Mouse (Mus musculus): Measurements from ENCODE around the gene Cbx1. TPM values are rescaled to one million over a fixed set of nuclear protein-coding genes. Genes with fewer than 3 reads are reported as not detected.

Cbx1 gene
- 10 to 100 TPM; 46.2 to 59.2 TPM for total RNA-seq (2021)

DNA sequence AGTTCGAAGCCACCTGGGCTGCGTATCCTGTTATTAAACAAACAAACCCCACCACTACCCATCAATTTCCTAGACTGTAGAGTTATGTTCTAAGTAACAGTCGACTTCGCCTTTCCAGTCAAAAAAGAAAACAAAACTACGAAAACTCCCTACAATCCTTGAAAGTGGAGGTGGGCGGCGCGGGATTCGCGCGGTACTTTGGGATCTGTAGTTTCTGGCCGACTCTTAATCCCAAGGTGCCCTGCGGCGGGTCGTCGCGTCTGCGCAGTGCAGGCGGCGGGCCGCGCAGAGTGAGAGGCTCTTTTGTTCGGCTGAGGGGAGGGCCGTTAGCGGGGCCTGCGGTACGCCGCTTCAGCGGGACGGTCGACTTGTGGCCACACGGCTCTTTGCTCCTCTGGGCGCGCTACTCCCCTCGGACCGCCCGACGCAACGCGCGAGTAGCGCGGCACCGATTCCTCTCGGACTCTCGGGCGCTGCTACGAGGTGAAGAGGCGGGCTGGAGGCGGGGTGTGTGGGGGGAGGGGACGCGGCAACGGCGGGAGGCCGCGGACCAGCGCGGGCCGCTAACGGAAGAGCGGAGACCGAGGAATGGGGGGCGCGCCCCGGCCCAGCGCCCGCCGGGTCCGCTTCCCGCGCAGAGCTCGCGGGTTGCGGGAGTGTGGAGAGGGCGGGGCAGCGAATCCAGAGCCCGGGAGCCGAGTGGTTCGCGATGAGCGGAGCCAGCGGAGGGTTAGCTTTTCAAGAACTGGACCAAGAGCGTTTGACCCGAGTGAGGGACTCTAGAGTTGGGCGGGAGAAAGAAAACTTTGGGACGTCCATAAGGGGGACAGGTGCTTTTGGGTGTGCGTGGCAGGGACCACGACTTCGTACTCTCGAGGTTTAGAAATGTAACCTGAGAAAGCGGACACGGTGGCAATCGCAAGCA is at the start of gene Cbx1:
Gene Cbx1 (plus strand): TSS at position 257 of the 925 bp plus-strand sequence.
- intact Hi-C loops (cut with DNase I) = loop anchor here (2.0 kb wide), 1 partner anchor 38 kb away; no protein-coding TSS in a partner anchor
- DNase-seq = peak; percentile 93 to 95

DNA sequence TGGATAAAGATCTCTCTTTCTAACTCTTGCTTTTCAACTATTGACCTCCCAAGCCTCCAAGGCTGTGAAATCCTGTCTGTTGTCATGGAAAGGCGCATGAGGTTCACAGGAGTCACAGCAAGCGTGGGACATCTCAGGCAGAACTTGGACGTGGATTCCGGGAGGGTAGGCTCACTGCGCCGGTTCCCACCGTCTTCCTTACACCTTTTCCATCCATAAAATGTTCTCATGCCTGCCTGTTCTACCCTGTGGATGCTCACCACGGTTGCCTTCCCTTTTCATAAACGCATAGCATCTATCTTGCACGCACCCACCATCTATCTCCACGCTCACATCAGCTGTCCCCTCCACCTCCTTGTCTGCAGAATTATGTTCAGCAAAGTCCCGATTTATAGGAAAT is 48.1 kb upstream of the Cbx1 start:
- no peak for DNase-seq
- intact Hi-C loops (cut with DNase I) = no loop called here

GRCm38 (mm10) chr11:96741995-96742394 is 46.9 kb upstream of the Cbx1 start:
- no peak for DNase-seq
- intact Hi-C loops (cut with DNase I) = no loop called here

DNA sequence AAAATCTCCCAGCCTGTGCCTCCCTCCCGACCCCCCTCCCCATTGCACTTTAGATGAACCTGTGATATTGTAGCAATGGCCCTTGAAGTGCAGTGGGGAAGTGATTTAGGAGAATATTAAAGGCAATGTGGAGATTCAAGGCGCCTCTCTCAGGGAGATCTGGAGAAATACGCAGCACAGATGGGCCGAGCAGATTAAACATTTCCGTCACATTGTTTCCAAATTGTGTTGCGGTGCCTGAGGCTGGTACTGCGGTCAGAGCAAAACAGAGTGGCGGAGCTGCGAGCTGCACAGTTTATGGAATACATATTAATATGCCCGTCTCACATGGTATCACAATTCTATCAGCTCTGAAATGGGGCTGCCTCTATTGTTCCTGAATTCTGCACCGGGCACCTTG is 45.9 kb upstream of the Cbx1 start:
- intact Hi-C loops (cut with DNase I) = no loop called here
- DNase-seq = no peak

DNA sequence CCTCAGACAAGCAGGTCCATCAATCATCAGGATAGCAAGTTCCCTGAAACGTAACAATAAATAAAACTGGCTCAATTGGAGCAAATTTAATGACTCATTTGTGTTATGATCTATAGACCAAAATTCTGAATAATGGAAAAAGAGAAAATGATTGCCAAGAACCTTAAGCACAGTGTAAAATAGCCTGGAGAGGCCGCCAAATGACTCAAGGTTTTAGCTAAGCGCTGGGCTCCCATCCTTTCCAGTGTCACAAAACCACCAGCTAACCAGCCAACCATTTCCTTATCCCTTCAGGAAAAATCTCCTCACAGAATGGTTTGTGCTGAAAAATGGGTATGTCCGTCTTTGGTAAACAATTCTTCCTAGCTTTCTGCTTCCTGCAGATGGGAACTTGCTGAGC is 45.0 kb upstream of the Cbx1 start:
- intact Hi-C loops (cut with DNase I) = no loop called here
- no peak for DNase-seq

DNA sequence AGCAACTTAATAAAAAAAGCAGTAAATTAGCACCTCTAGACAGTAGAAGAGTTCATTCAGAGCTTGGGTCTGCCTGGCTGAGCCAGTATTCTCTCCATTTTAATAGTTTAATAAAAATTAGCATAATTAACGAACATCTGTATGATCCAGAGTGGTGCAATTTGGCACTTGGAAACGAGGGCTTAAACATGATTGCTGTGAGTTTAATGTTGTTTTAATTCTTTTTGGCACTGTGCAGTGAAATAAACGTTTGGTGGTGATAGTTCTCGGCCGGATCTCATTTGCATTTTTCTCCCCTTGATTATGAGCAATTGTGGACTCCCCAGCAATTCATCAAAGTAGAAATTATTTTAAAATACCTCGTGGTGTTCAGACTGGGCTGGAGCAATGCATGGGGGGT is 42.3 kb upstream of the Cbx1 start:
- intact Hi-C loops (cut with DNase I) = no loop called here
- no peak for DNase-seq

DNA sequence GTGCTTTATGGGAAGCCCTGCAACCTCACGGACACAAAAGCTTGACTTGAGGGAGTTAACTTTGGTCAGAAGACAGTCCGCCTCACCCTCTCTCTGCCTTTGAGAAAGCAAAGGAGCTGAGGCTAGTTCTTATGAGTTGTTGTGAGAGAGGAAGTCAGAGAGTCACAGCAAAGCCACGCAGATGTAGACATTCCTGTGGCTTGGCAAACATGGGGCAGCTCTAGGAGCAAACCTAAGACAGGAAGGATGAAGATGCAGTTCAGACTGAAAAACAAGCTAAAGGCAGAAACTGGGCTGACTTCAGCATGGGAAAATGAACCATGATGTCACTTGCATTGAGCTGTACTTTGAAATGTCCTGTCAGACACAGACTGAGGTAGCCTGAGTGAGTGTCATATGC is 41.4 kb upstream of the Cbx1 start:
- no peak for DNase-seq
- intact Hi-C loops (cut with DNase I) = no loop called here

GRCm38 (mm10) chr11:96755298-96755697 is 33.6 kb upstream of the Cbx1 start:
- intact Hi-C loops (cut with DNase I) = no loop called here

DNA sequence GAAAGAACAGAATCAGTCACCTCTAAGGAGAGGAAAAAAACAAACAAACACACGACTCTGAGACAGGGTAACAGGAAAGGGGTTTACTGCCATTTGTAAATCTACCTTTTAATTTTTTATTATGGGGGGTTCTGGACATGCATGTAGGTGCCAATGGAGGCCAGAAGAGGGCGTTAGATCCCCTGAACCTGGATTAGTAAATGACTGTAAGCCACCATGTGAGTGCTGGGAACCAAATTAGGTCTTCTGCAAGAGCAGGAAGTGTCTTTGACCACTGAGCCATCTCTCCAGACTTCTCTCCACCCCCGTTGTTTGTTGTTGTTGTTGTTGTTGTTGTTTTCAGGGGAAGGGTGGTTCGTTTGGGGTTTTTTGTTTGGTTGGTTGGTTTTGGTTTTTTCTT is 31.5 kb upstream of the Cbx1 start:
- DNase-seq = no peak
- intact Hi-C loops (cut with DNase I) = no loop called here

More at GRCm38 (mm10) chr11:96755298-96755697, 33.6 kb upstream of the Cbx1 start:
- DNase-seq = no peak

DNA sequence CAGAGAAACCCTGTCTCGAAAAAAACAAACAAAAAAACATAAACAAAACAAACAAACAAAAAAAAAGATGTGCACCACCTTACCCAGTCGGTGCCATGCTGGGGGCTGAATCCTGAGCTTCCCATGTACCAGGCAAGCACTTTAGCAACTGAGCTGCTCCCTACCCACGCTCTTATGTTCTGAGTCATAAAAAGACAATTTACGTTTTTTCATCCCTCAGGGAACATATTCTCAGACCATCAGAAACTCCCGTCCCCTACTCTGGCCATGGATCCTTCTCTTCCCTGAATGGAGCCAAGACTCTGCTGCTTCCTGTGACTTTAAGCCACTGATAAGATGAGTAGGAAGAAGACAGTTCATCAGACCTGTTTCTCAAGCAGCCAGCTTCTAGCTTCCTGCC is 30.5 kb upstream of the Cbx1 start:
- DNase-seq = no peak
- intact Hi-C loops (cut with DNase I) = no loop called here

DNA sequence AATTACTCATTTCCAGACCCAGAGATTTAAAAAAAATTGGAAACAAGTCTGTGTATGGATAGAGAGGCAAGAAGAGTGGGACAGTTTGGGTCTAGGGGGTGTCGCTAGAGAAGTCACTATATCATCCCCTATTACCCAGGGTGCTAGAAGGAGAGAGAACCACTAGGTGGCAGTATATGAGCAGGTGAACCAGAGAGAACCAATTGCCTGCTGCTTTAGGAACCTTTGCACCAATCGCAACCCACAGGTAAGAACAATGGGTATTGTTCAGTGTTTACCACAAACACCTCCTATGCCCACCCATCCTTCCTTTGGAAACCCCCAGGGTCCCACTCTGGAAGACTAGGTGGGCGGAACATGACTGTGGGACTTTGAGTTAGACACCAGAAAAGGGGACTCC is 28.9 kb upstream of the Cbx1 start:
- intact Hi-C loops (cut with DNase I) = loop anchor here (5.0 kb wide), 1 partner anchor 152 kb away; no protein-coding TSS in a partner anchor
- DNase-seq = peak; percentile 66 to 80

- intact Hi-C loops (cut with DNase I) = loop anchor here (5.0 kb wide), 1 partner anchor 150 kb away; no protein-coding TSS in a partner anchor
- no peak for DNase-seq
These were observed 26.9 kb upstream of the Cbx1 start for GRCm38 (mm10) chr11:96761984-96762383.

GRCm38 (mm10) chr11:96762742-96763470 is 26.0 kb upstream of the Cbx1 start:
- no peak for DNase-seq
- intact Hi-C loops (cut with DNase I) = loop anchor here (5.0 kb wide), 1 partner anchor 149 kb away; no protein-coding TSS in a partner anchor

DNA sequence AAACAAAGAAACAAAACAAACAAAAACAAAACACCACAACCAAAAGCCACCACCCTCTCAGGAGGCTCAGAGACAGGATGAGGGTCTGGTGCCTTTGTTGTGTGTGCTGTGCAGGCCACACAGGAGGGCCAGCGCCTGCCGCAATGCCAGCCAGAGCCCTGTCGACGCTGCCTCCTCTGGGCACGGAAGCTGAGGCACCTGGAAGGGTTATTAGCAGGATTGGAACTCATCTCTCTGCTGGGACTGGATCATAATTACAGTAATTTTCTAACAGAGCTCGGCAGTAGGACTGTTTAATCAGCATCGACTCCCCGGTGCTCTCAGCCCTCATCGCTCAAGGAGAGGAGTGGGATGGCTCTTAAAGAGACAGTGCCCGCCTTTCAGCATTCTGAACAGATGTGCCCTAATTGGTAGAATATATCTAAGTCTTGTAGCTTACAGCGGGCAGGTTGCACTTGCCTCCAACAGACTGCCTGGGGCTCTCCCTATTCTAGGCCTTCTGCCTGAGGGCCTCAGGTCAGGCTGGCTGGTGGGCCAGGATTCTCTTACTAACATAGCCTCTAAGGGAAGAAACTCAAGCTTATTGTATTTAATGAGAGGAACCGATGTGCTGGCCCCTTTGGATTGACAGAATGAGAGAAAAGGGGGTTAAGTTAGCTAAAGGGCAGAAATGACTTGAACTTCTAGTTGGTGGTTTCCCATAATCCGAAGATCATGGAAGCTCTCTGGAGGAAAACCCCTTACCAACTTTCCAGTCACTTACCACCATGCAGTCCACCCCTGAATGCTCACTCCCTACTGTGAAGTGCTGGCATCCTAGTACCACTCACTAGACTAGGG is 24.2 kb upstream of the Cbx1 start:
- intact Hi-C loops (cut with DNase I) = loop anchor here (5.0 kb wide), 1 partner anchor 148 kb away; no protein-coding TSS in a partner anchor
- DNase-seq = no peak

DNA sequence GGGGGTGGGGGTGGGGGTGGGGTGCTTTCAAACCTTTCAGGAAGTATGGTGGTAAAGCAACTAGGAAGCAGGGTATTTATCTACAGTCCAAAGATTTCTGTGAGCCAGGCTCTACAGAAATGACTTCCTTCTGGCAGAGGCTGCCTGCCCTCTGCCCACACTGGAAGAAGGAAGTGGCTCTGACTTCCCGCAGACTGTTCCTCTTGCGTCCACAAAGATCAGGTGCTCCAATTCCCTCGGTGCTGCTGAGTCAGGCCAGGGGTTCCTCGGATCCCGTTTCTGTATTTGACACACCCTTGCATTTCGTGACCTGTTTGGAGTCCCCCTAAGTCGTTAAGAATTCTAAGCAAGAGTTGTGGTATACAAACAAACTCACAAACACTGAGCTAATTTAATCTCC is 23.3 kb upstream of the Cbx1 start:
- peak in 1 of 2 experiments; percentile 30 for DNase-seq
- intact Hi-C loops (cut with DNase I) = no loop called here

GRCm38 (mm10) chr11:96766555-96766954 is 22.4 kb upstream of the Cbx1 start:
- intact Hi-C loops (cut with DNase I) = no loop called here

DNA sequence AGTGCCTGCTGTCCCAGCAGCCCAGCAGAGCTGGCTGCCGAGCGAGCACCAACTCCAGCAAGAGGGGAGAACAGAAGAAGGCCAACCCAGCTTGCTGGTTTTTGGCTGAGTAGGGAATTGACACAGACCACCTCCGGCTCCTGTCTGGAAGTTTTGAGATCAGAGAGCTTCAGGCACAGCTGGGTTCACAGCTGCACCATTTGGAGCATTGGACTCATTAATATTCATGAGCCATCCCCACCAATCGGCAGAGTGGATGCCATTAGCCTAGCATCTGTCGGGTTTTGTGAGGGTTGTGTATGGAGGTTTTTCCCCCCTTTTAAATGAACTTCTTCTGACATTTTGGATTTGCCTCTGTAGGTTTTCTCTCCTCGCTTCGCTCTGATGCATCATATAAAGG is 21.8 kb upstream of the Cbx1 start:
- DNase-seq = no peak
- intact Hi-C loops (cut with DNase I) = no loop called here

More at GRCm38 (mm10) chr11:96766555-96766954, 22.4 kb upstream of the Cbx1 start:
- no peak for DNase-seq

- DNase-seq = no peak
- intact Hi-C loops (cut with DNase I) = no loop called here
These were observed 20.7 kb upstream of the Cbx1 start for GRCm38 (mm10) chr11:96768240-96768639.

GRCm38 (mm10) chr11:96771274-96771975 is 17.5 kb upstream of the Cbx1 start:
- intact Hi-C loops (cut with DNase I) = no loop called here

GRCm38 (mm10) chr11:96772413-96772812 is 16.5 kb upstream of the Cbx1 start:
- intact Hi-C loops (cut with DNase I) = no loop called here
- no peak for DNase-seq

More at GRCm38 (mm10) chr11:96771274-96771975, 17.5 kb upstream of the Cbx1 start:
- no peak for DNase-seq
